Comparison of ENCODE assay signal across 21 mouse cellular contexts in genomic region chr15:27545203-27545602, GRCm38 (mm10).
"Had no signal": no experiment of that assay in that cellular context is flagged by ENCODE, and none has a peak within 500 bp of the region (broad histone marks: within the 10 kb centered on the region; RNA-seq: fewer than 3 reads in every experiment).

No protein-coding gene starts in this region.

- H3K27me3 ChIP-seq: limb, embryonic 12.5 days; limb, embryonic 15.5 days; megakaryocyte, embryonic 14.5 days; midbrain, embryonic 13.5 days; neural tube, embryonic 13.5 days had no signal

- H3K27ac ChIP-seq: kidney, postnatal 0 days; layer of hippocampus, adult 2 months; limb, embryonic 12.5 days; limb, embryonic 15.5 days; liver, embryonic 14.5 days; midbrain, embryonic 10.5 days; midbrain, embryonic 13.5 days; neural tube, embryonic 13.5 days had no signal

- H3K9me3 ChIP-seq: limb, embryonic 12.5 days; limb, embryonic 15.5 days; megakaryocyte, embryonic 14.5 days; midbrain, embryonic 10.5 days; midbrain, embryonic 13.5 days; neural tube, embryonic 13.5 days had no signal

- H3K36me3 ChIP-seq: limb, embryonic 12.5 days; limb, embryonic 15.5 days; midbrain, embryonic 10.5 days; midbrain, embryonic 13.5 days had no signal

- H3K4me1 ChIP-seq: limb, embryonic 12.5 days; limb, embryonic 15.5 days had no signal

- H3K4me3 ChIP-seq: layer of hippocampus, adult 2 months; limb, embryonic 12.5 days; limb, embryonic 15.5 days; megakaryocyte, embryonic 14.5 days; midbrain, embryonic 10.5 days; midbrain, embryonic 13.5 days; myocyte; neural tube, embryonic 13.5 days had no signal

- DNase-seq: kidney, adult 2 months; kidney, postnatal 25 days; layer of hippocampus, adult 9-11 months; left cerebral cortex, postnatal 4 days; liver, postnatal 0 days; thymus, adult 2 months; thymus, postnatal 14 days; thymus, postnatal 4 days had no signal

- ATAC-seq: intestine, postnatal 0 days; liver, postnatal 0 days; midbrain, embryonic 13.5 days; midbrain, embryonic 16.5 days had no signal

- H3K9ac ChIP-seq: limb, embryonic 12.5 days; limb, embryonic 15.5 days; liver, embryonic 14.5 days; liver, postnatal 0 days; midbrain, embryonic 13.5 days; neural tube, embryonic 13.5 days had no signal

- H3K4me2 ChIP-seq: limb, embryonic 12.5 days; limb, embryonic 15.5 days; liver, embryonic 11.5 days; midbrain, embryonic 13.5 days; neural tube, embryonic 13.5 days had no signal
